Mouse (Mus musculus) splenic B cell, adult 2 months (primary cell): ENCODE measurements at regions not wholly inside any gene's neighbourhood (a gene's known extent, or its start where the extent isn't known, plus 50 kb on each side); places are given as distances from the start of the nearest gene placed in this dataset.

Experiments used
- DNase-seq: peaks from one replicate; pipeline ENCODE4 v3.0.0-alpha.2; 2011; ENCODE audit warnings: low read depth, low spot score
- H3K27me3 ChIP-seq: 2 replicates; pipeline ENCODE4 v1.6.1; 2012; ENCODE audit warnings: mild to moderate bottlenecking, low read length, moderate library complexity, mixed read lengths; ENCODE audit not compliant: control insufficient read depth, poor library complexity, insufficient read depth, severe bottlenecking
- H3K36me3 ChIP-seq: 2 replicates; pipeline ENCODE4 v1.6.1; 2012; ENCODE audit warnings: mild to moderate bottlenecking, low read length, moderate library complexity, mixed read lengths; ENCODE audit not compliant: control insufficient read depth, poor library complexity, insufficient read depth, severe bottlenecking

GRCm38 (mm10) chr9:94361011-94361410 is 176.9 kb downstream of the 1190002N15Rik start:
- DNase-seq, result no peak
- H3K36me3 ChIP-seq, result no peaks in the 10 kb centered on the region
- no peaks in the 10 kb centered on the region for H3K27me3 ChIP-seq

- Histone ChIP-seq H3K36me3 (no peaks in the 10 kb centered on the region), H3K27me3 (no peaks in the 10 kb centered on the region)
- no peak for DNase-seq
Measured at GRCm38 (mm10) chr9:94358150-94358549, 179.7 kb downstream of the 1190002N15Rik start.

GRCm38 (mm10) chr9:94342011-94342410 is 195.9 kb downstream of the 1190002N15Rik start:
- DNase-seq, result no peak
- H3K27me3 ChIP-seq, result no peaks in the 10 kb centered on the region
- no peaks in the 10 kb centered on the region for H3K36me3 ChIP-seq

GRCm38 (mm10) chr9:94341531-94341930 is 196.3 kb downstream of the 1190002N15Rik start:
- DNase-seq, result no peak
- H3K27me3 ChIP-seq, result no peaks in the 10 kb centered on the region

GRCm38 (mm10) chr9:94333450-94333849 is 204.4 kb downstream of the 1190002N15Rik start:
- no peaks in the 10 kb centered on the region for H3K36me3 ChIP-seq
- H3K27me3 ChIP-seq, result no peaks in the 10 kb centered on the region
- no peak for DNase-seq

More at GRCm38 (mm10) chr9:94341531-94341930, 196.3 kb downstream of the 1190002N15Rik start:
- no peaks in the 10 kb centered on the region for H3K36me3 ChIP-seq

GRCm38 (mm10) chr9:94323011-94323410 is 214.9 kb downstream of the 1190002N15Rik start:
- DNase-seq, result no peak
- Histone ChIP-seq H3K27me3 (no peaks in the 10 kb centered on the region), H3K36me3 (no peaks in the 10 kb centered on the region)

- DNase-seq, result no peak
- Histone ChIP-seq H3K36me3 (no peaks in the 10 kb centered on the region), H3K27me3 (no peaks in the 10 kb centered on the region)
Measured at GRCm38 (mm10) chr9:94302575-94302974, 235.3 kb downstream of the 1190002N15Rik start.

GRCm38 (mm10) chr9:94301896-94302295 is 236.0 kb downstream of the 1190002N15Rik start:
- no peak for DNase-seq
- no peaks in the 10 kb centered on the region for H3K27me3 ChIP-seq

GRCm38 (mm10) chr9:94295431-94295830 is 242.4 kb downstream of the 1190002N15Rik start:
- no peaks in the 10 kb centered on the region for H3K27me3 ChIP-seq
- DNase-seq, result no peak
- no peaks in the 10 kb centered on the region for H3K36me3 ChIP-seq

More at GRCm38 (mm10) chr9:94301896-94302295, 236.0 kb downstream of the 1190002N15Rik start:
- H3K36me3 ChIP-seq, result no peaks in the 10 kb centered on the region

- Histone ChIP-seq H3K36me3 (no peaks in the 10 kb centered on the region), H3K27me3 (no peaks in the 10 kb centered on the region)
- DNase-seq, result no peak
Measured at GRCm38 (mm10) chr9:94292147-94292546, 245.7 kb downstream of the 1190002N15Rik start.

GRCm38 (mm10) chr9:94289546-94289945 is 248.3 kb downstream of the 1190002N15Rik start:
- Histone ChIP-seq H3K27me3 (no peaks in the 10 kb centered on the region), H3K36me3 (no peaks in the 10 kb centered on the region)
- no peak for DNase-seq

- DNase-seq, result no peak
- Histone ChIP-seq H3K36me3 (no peaks in the 10 kb centered on the region), H3K27me3 (no peaks in the 10 kb centered on the region; the same call in 1 of the 2 replicates)
Measured at GRCm38 (mm10) chr9:94287559-94287958, 250.3 kb downstream of the 1190002N15Rik start.

GRCm38 (mm10) chr9:94278657-94279585 is 259.0 kb downstream of the 1190002N15Rik start:
- DNase-seq, result no peak
- H3K36me3 ChIP-seq, result no peaks in the 10 kb centered on the region
- no peaks in the 10 kb centered on the region; the same call in 1 of the 2 replicates for H3K27me3 ChIP-seq

- H3K36me3 ChIP-seq, result no peaks in the 10 kb centered on the region
- no peak for DNase-seq
- no peaks in the 10 kb centered on the region for H3K27me3 ChIP-seq
Measured at GRCm38 (mm10) chr9:94277096-94277495, 260.8 kb downstream of the 1190002N15Rik start.

GRCm38 (mm10) chr9:94269213-94269612 is 268.7 kb downstream of the 1190002N15Rik start:
- Histone ChIP-seq H3K36me3 (no peaks in the 10 kb centered on the region), H3K27me3 (no peaks in the 10 kb centered on the region)
- DNase-seq, result no peak
